Mouse (Mus musculus): ENCODE data around the gene Tex264. TPM values are rescaled to one million over a fixed set of nuclear protein-coding genes. Genes with fewer than 3 reads are reported as not detected.

The Tex264 gene
- polyA plus RNA-seq, 2 experiments: 56.8 to 63.9 TPM

DNA sequence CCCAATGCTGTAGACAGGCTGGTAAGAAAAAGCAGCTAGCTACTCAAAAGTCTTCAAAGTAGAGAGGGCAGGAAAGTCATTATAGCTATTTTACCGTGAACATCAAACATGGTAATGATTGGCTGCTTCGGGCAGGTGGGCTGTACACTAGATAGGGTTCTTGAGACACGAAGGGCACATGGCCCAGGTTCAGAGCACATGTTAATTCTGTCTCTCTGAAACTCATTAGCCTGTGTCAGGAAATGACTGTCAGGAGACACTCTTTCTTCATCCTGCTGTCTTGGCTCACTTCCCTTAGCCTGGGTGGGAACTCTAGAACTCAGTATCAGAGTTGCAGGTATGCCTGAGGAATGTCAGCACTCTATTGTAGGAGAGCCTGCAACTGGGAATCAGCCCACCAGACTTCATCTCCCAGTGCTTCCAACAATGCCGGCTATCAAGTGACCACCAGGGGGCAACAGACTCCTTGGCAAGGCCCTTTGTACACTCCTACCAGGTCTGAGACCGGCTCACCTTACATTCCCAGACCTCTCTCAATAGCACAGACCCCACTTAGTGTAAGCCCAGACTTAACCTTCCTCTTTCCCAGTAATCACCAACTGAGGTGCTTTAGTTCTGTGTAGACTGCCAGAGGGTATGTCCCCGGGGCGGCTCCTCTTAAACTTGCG, 1.4 kb upstream of the Tex264 start:
- Histone ChIP-seq H3K36me3 (ENCODE audit: control insufficient read depth, insufficient read depth, low read length) (peaks cover 10% of the 10 kb centered on the region), H3K27ac (replicated peaks; ENCODE audit: low read depth, low read length) (no peak overlapping the region), H3K4me2 (replicated peaks; ENCODE audit: low read depth, low read length, severe bottlenecking) (no peak overlapping the region), H3K4me3 (replicated peaks; ENCODE audit: low read length) (no peak overlapping the region), H3K27me3 (ENCODE audit: control insufficient read depth, insufficient read depth, low read length) (no peaks in the 10 kb centered on the region), H3K9me3 (ENCODE audit: control insufficient read depth, low read length) (no peaks in the 10 kb centered on the region), H3K4me1 (ENCODE audit: control insufficient read depth, insufficient read depth, low read length) (peaks cover 13% of the 10 kb centered on the region), H3K9ac (ENCODE audit: low read depth, low read length, severe bottlenecking) (no peak overlapping the region)
- no peak for TF ChIP-seq POLR2A (IDR thresholded peaks at IDR 0.05; ENCODE audit: borderline replicate concordance, extremely low read depth, insufficient read depth, insufficient read length)
- DNase-seq (ENCODE audit: low spot score) (peak; percentile 87), ATAC-seq (ENCODE audit: low FRiP score, low read depth) (peak; percentile 55)
- 25% methylated on average over 8 of the region's 8 CpGs for WGBS

DNA sequence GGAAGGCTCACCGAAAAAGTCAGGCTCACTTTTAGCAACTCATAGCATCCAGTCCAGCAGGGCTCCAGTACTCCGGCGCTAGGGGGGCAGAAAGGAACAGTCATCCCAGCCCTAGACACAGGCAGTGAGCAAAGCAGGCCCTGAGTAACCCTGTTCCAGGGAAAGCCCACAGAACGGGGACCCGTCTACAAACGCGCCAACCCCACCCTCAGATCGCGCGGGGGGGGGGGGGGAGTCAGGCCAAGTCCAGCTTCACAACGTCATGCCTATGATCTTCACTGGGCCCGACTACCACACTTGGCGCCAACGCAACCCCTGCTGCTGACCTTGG, 844 bp downstream of the Tex264 start:
- Histone ChIP-seq H3K4me2 (replicated peaks; ENCODE audit: low read depth, low read length, severe bottlenecking) (peak overlapping the region; percentile 87), H3K36me3 (ENCODE audit: control insufficient read depth, insufficient read depth, low read length) (peaks cover 30% of the 10 kb centered on the region), H3K9ac (ENCODE audit: low read depth, low read length, severe bottlenecking) (peak overlapping the region; percentile 77), H3K27ac (replicated peaks; ENCODE audit: low read depth, low read length) (peak overlapping the region; percentile 85), H3K9me3 (ENCODE audit: control insufficient read depth, low read length) (no peaks in the 10 kb centered on the region), H3K27me3 (ENCODE audit: control insufficient read depth, insufficient read depth, low read length) (no peaks in the 10 kb centered on the region), H3K4me1 (ENCODE audit: control insufficient read depth, insufficient read depth, low read length) (peaks cover 13% of the 10 kb centered on the region), H3K4me3 (replicated peaks; ENCODE audit: low read length) (peak overlapping the region; percentile 80)
- DNase-seq (ENCODE audit: low spot score) (no peak), ATAC-seq (ENCODE audit: low FRiP score, low read depth) (no peak)
- 3% methylated on average over 13 of the region's 14 CpGs for WGBS
- no peak for TF ChIP-seq POLR2A (IDR thresholded peaks at IDR 0.05; ENCODE audit: borderline replicate concordance, extremely low read depth, insufficient read depth, insufficient read length)

DNA sequence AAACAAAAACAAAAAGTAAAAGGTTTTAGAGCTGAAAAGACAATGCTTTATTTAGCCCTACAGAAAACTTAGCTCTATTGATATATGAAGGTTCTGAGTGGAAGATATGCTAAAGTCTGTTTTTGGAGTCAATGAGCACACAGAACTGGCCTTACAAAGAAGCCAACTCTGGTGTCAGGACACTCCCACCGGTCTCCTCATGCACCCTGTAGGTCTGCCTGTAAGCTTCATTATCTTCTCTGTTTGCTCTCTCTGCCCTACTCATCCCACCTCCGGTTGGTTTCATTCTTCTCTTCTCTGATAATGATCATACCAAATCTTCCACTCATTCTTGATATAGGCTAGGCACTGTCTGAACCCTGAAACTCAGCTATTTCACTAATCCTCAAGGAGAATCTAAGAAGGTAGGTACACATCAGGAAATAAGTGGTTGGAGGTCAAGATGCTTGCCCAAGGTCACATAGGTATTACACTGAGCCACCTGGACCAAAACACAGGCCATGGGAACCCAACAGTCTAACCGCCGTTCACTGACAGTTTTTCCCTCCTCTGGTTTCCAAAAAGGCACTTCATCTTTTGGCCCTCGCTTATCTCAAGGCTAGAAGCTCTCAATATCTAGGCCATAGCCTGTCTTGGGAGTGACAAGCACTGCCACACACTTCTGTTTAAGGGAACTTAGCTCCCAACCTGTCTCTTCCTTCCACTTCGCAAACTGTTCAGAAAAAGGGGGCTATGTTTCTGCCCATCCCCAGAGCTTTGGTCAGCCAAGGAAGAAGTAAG, 1.4 kb downstream of the Tex264 start:
- Histone ChIP-seq H3K27ac (replicated peaks; ENCODE audit: low read depth, low read length) (no peak overlapping the region), H3K27me3 (ENCODE audit: control insufficient read depth, insufficient read depth, low read length) (no peaks in the 10 kb centered on the region), H3K36me3 (ENCODE audit: control insufficient read depth, insufficient read depth, low read length) (peaks cover 36% of the 10 kb centered on the region), H3K9me3 (ENCODE audit: control insufficient read depth, low read length) (no peaks in the 10 kb centered on the region), H3K4me1 (ENCODE audit: control insufficient read depth, insufficient read depth, low read length) (peaks cover 13% of the 10 kb centered on the region), H3K9ac (ENCODE audit: low read depth, low read length, severe bottlenecking) (peak overlapping the region; percentile 77), H3K4me3 (replicated peaks; ENCODE audit: low read length) (peak overlapping the region; percentile 80), H3K4me2 (replicated peaks; ENCODE audit: low read depth, low read length, severe bottlenecking) (peak overlapping the region; percentile 87)
- ATAC-seq (ENCODE audit: low FRiP score, low read depth): no peak
- DNase-seq (ENCODE audit: low spot score): no peak
- no peak for TF ChIP-seq POLR2A (IDR thresholded peaks at IDR 0.05; ENCODE audit: borderline replicate concordance, extremely low read depth, insufficient read depth, insufficient read length)
- WGBS: 87% methylated on average over 6 of the region's 6 CpGs

DNA sequence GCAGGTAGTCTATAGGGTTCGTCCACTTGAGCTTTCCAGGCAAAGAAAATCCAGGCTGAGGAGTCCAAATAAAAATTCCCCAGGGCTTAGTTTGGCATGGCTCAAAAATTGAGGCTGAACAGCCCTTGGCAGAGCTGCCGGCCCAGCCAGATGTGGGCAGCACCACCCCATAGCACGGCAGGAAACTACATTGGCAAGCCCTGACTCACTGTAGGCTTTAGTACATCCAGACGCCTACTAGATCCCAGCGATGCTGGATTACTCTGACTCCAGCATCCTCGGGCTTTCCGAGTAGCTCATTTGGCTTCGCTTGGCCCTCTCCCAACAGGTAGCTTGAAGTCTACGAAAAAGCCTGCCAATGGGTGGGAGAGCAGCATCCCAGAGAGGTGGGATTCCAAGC, 4.7 kb downstream of the Tex264 start:
- H3K4me2 ChIP-seq (replicated peaks; ENCODE audit: low read depth, low read length, severe bottlenecking): no peak overlapping the region
- no peak for DNase-seq (ENCODE audit: low spot score)
- 89% methylated on average over 9 of the region's 9 CpGs for WGBS
- no peak overlapping the region for H3K4me3 ChIP-seq (replicated peaks; ENCODE audit: low read length)
- no peak overlapping the region for H3K9ac ChIP-seq (ENCODE audit: low read depth, low read length, severe bottlenecking)
- TF ChIP-seq POLR2A (IDR thresholded peaks at IDR 0.05; ENCODE audit: borderline replicate concordance, extremely low read depth, insufficient read depth, insufficient read length): no peak
- no peaks in the 10 kb centered on the region for H3K9me3 ChIP-seq (ENCODE audit: control insufficient read depth, low read length)
- no peak for ATAC-seq (ENCODE audit: low FRiP score, low read depth)
- H3K27ac ChIP-seq (replicated peaks; ENCODE audit: low read depth, low read length): no peak overlapping the region
- H3K27me3 ChIP-seq (ENCODE audit: control insufficient read depth, insufficient read depth, low read length): no peaks in the 10 kb centered on the region
- peaks cover 8% of the 10 kb centered on the region for H3K4me1 ChIP-seq (ENCODE audit: control insufficient read depth, insufficient read depth, low read length)
- H3K36me3 ChIP-seq (ENCODE audit: control insufficient read depth, insufficient read depth, low read length): peaks cover 57% of the 10 kb centered on the region

DNA sequence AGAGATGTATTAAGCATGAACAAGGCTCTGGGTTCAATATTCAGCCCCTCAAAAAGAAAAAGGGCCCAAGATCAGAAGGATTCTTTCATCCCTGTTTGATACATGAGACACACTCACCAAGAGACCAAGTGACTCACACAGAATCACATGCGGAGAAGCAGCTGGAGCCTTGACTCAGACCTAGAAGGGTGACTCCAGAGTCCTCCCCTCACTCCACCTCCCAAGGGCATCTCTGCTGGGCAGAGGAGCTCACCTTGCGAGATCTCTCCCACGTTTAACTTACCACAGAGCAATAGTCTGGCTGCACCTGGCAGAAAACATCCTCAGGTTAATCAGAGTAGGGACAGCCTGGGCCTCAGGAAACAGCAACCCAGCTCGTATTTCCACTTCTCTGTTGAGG, 7.5 kb downstream of the Tex264 start:
- H3K36me3 ChIP-seq (ENCODE audit: control insufficient read depth, insufficient read depth, low read length): peaks cover 67% of the 10 kb centered on the region
- 73% methylated on average over 4 of the region's 4 CpGs for WGBS
- H3K4me1 ChIP-seq (ENCODE audit: control insufficient read depth, insufficient read depth, low read length): no peaks in the 10 kb centered on the region

More for the DNA sequence above, 7.5 kb downstream of the Tex264 start:
- DNase-seq (ENCODE audit: low spot score) (no peak), ATAC-seq (ENCODE audit: low FRiP score, low read depth) (no peak)
- Histone ChIP-seq H3K27ac (replicated peaks; ENCODE audit: low read depth, low read length) (no peak overlapping the region), H3K4me3 (replicated peaks; ENCODE audit: low read length) (no peak overlapping the region), H3K9me3 (ENCODE audit: control insufficient read depth, low read length) (no peaks in the 10 kb centered on the region), H3K4me2 (replicated peaks; ENCODE audit: low read depth, low read length, severe bottlenecking) (no peak overlapping the region), H3K9ac (ENCODE audit: low read depth, low read length, severe bottlenecking) (no peak overlapping the region), H3K27me3 (ENCODE audit: control insufficient read depth, insufficient read depth, low read length) (no peaks in the 10 kb centered on the region)
- TF ChIP-seq POLR2A (IDR thresholded peaks at IDR 0.05; ENCODE audit: borderline replicate concordance, extremely low read depth, insufficient read depth, insufficient read length): no peak
